Comparison of ENCODE assay signal across 9 mouse cellular contexts in genomic region chr17:46545813-46546564, GRCm38 (mm10). TPM values are rescaled to one million over a fixed set of nuclear protein-coding genes. Genes with fewer than 3 reads are reported as not detected.
DNase-seq lines count a peak whose midpoint lies in the region; ATAC-seq and TF ChIP-seq lines count a peak whose summit lies in the region.
"Had no signal": no experiment of that assay in that cellular context is flagged by ENCODE, and none has a peak within 500 bp of the region (broad histone marks: within the 10 kb centered on the region; RNA-seq: fewer than 3 reads in every experiment).

TSS of gene Cul9 (minus strand) at chr17:46546388.

- no peaks in the 10 kb centered on the region; the same call in 1 of the 2 replicates for H3K36me3 ChIP-seq in forebrain, embryonic 11.5 days (ENCODE audit: control insufficient read depth, insufficient read depth, low read length)
- peaks cover 47% of the 10 kb centered on the region for H3K36me3 ChIP-seq in heart, embryonic 13.5 days
- H3K36me3 ChIP-seq in kidney, embryonic 16.5 days (ENCODE audit: insufficient read depth, low read length): peaks cover 27% of the 10 kb centered on the region
- H3K36me3 ChIP-seq in limb, embryonic 15.5 days: peaks cover 46% of the 10 kb centered on the region
- H3K36me3 ChIP-seq in midbrain, postnatal 0 days (ENCODE audit: insufficient read depth, low read length): peaks cover 35% of the 10 kb centered on the region
- H3K36me3 ChIP-seq in stomach, embryonic 14.5 days (ENCODE audit: control insufficient read depth, insufficient read depth, low read length): peaks cover 31% of the 10 kb centered on the region

- no peak for TF ChIP-seq CTCF in midbrain, postnatal 0 days (IDR thresholded peaks at IDR 0.05)

- H3K9me3 ChIP-seq in forebrain, embryonic 11.5 days (ENCODE audit: control insufficient read depth, low read length): no peaks in the 10 kb centered on the region
- H3K9me3 ChIP-seq in heart, embryonic 13.5 days: no peaks in the 10 kb centered on the region
- no peaks in the 10 kb centered on the region for H3K9me3 ChIP-seq in kidney, embryonic 16.5 days (ENCODE audit: low read length)
- no peaks in the 10 kb centered on the region for H3K9me3 ChIP-seq in limb, embryonic 15.5 days
- H3K9me3 ChIP-seq in midbrain, postnatal 0 days (ENCODE audit: low read length): no peaks in the 10 kb centered on the region
- no peaks in the 10 kb centered on the region for H3K9me3 ChIP-seq in stomach, embryonic 14.5 days (ENCODE audit: control insufficient read depth, low read depth, low read length)

- peaks cover 4% of the 10 kb centered on the region for H3K27me3 ChIP-seq in forebrain, embryonic 11.5 days (ENCODE audit: control insufficient read depth, insufficient read depth, low read length)
- 0 out of 2 replicates have a peak, but pooled peaks cover 6% of the 10 kb centered on the region for H3K27me3 ChIP-seq in heart, embryonic 13.5 days (replicated peaks)
- H3K27me3 ChIP-seq in kidney, embryonic 16.5 days (ENCODE audit: insufficient read depth, low read length): no peaks in the 10 kb centered on the region
- H3K27me3 ChIP-seq in limb, embryonic 15.5 days: no peaks in the 10 kb centered on the region
- H3K27me3 ChIP-seq in midbrain, postnatal 0 days (ENCODE audit: insufficient read depth, low read length): no peaks in the 10 kb centered on the region
- no peaks in the 10 kb centered on the region for H3K27me3 ChIP-seq in stomach, embryonic 14.5 days (ENCODE audit: control insufficient read depth, insufficient read depth, low read length)
- H3K27me3 ChIP-seq: CH12.LX had no signal

- 2% methylated on average over 47 of the region's 49 CpGs for WGBS in forebrain, embryonic 11.5 days
- 2% methylated on average over 49 of the region's 49 CpGs for WGBS in heart, embryonic 13.5 days
- 2% methylated on average over 39 of the region's 49 CpGs for WGBS in kidney, embryonic 16.5 days
- WGBS in limb, embryonic 15.5 days: 1% methylated on average over 43 of the region's 49 CpGs
- 2% methylated on average over 46 of the region's 49 CpGs for WGBS in midbrain, postnatal 0 days
- WGBS in stomach, embryonic 14.5 days: 2% methylated on average over 47 of the region's 49 CpGs

- H3K4me3 ChIP-seq in forebrain, embryonic 11.5 days (ENCODE audit: low read depth, low read length): peak within 1 kb of the TSS; percentile 51
- H3K4me3 ChIP-seq in heart, embryonic 13.5 days: peak within 1 kb of the TSS; percentile 75
- H3K4me3 ChIP-seq in kidney, embryonic 16.5 days (ENCODE audit: low read length): peak within 1 kb of the TSS; percentile 67
- H3K4me3 ChIP-seq in limb, embryonic 15.5 days: peak within 1 kb of the TSS; percentile 61
- H3K4me3 ChIP-seq in midbrain, postnatal 0 days (ENCODE audit: low read depth, low read length): peak within 1 kb of the TSS; percentile 75
- H3K4me3 ChIP-seq in stomach, embryonic 14.5 days (ENCODE audit: low read depth, low read length): peak within 1 kb of the TSS; percentile 46

- peaks cover 11% of the 10 kb centered on the region for H3K4me1 ChIP-seq in forebrain, embryonic 11.5 days (replicated peaks; ENCODE audit: control insufficient read depth, insufficient read depth, low read length)
- peaks cover 34% of the 10 kb centered on the region for H3K4me1 ChIP-seq in heart, embryonic 13.5 days
- H3K4me1 ChIP-seq in kidney, embryonic 16.5 days (ENCODE audit: insufficient read depth, low read length): peaks cover 33% of the 10 kb centered on the region
- peaks cover 23% of the 10 kb centered on the region for H3K4me1 ChIP-seq in limb, embryonic 15.5 days
- H3K4me1 ChIP-seq in midbrain, postnatal 0 days (ENCODE audit: insufficient read depth, low read length): peaks cover 2% of the 10 kb centered on the region; the same call in 1 of the 2 replicates
- peaks cover 17% of the 10 kb centered on the region for H3K4me1 ChIP-seq in stomach, embryonic 14.5 days (ENCODE audit: control insufficient read depth, insufficient read depth, low read length)

- peak within 1 kb of the TSS; percentile 84 for H3K4me2 ChIP-seq in forebrain, embryonic 11.5 days (ENCODE audit: low read depth, low read length, severe bottlenecking)
- H3K4me2 ChIP-seq in heart, embryonic 13.5 days: peak within 1 kb of the TSS; percentile 88
- H3K4me2 ChIP-seq in kidney, embryonic 16.5 days (replicated peaks; ENCODE audit: low read depth, low read length): peak within 1 kb of the TSS; percentile 94
- peak within 1 kb of the TSS; percentile 83 for H3K4me2 ChIP-seq in limb, embryonic 15.5 days
- H3K4me2 ChIP-seq in midbrain, postnatal 0 days (ENCODE audit: low read depth, low read length, poor library complexity, severe bottlenecking): peak within 1 kb of the TSS; percentile 75
- peak within 1 kb of the TSS; percentile 75 for H3K4me2 ChIP-seq in stomach, embryonic 14.5 days (replicated peaks; ENCODE audit: low read depth, low read length)

- peak; percentile 77 for ATAC-seq in forebrain, embryonic 11.5 days (replicated peaks; ENCODE audit: low FRiP score)
- peak; percentile 29; the same call in 1 of the 2 replicates for ATAC-seq in heart, embryonic 13.5 days (ENCODE audit: extremely low read depth, insufficient number of reproducible peaks, low FRiP score, low TSS enrichment)
- peak; percentile 40 for ATAC-seq in kidney, embryonic 16.5 days (ENCODE audit: low FRiP score, low TSS enrichment)
- ATAC-seq in limb, embryonic 15.5 days (ENCODE audit: insufficient number of reproducible peaks, low FRiP score, low TSS enrichment, low read depth): 0 out of 2 replicates have a peak, but pooled peaks have one; percentile 17
- ATAC-seq in midbrain, postnatal 0 days (ENCODE audit: low FRiP score): peak; percentile 91
- peak; percentile 57; the same call in 1 of the 2 replicates for ATAC-seq in stomach, embryonic 14.5 days (ENCODE audit: insufficient number of reproducible peaks, insufficient read depth, low FRiP score, low read depth)

- H3K27ac ChIP-seq in forebrain, embryonic 11.5 days (ENCODE audit: low read depth, low read length): no peak within 1 kb of the TSS
- H3K27ac ChIP-seq in heart, embryonic 13.5 days (replicated peaks): peak within 1 kb of the TSS; percentile 62
- H3K27ac ChIP-seq in kidney, embryonic 16.5 days (ENCODE audit: low read length): no peak within 1 kb of the TSS
- H3K27ac ChIP-seq in limb, embryonic 15.5 days: no peak within 1 kb of the TSS
- H3K27ac ChIP-seq in midbrain, postnatal 0 days (ENCODE audit: low read depth, low read length): peak within 1 kb of the TSS; percentile 80
- H3K27ac ChIP-seq in stomach, embryonic 14.5 days (ENCODE audit: low read length): no peak within 1 kb of the TSS

- peak within 1 kb of the TSS; percentile 79 for H3K9ac ChIP-seq in forebrain, embryonic 11.5 days (ENCODE audit: low read length)
- peak within 1 kb of the TSS; percentile 92 for H3K9ac ChIP-seq in heart, embryonic 13.5 days
- H3K9ac ChIP-seq in kidney, embryonic 16.5 days (replicated peaks; ENCODE audit: low read length): peak within 1 kb of the TSS; percentile 79
- peak within 1 kb of the TSS; percentile 56 for H3K9ac ChIP-seq in limb, embryonic 15.5 days
- peak within 1 kb of the TSS; percentile 91 for H3K9ac ChIP-seq in midbrain, postnatal 0 days (replicated peaks; ENCODE audit: low read length, poor library complexity, severe bottlenecking)
- peak within 1 kb of the TSS; percentile 48 for H3K9ac ChIP-seq in stomach, embryonic 14.5 days (replicated peaks; ENCODE audit: low read depth, low read length)

- peak; percentile 64 to 65 for DNase-seq in B cell, adult 2 months
- peak; percentile 98 for DNase-seq in brain, adult 2 months (ENCODE audit: low read depth, low spot score)
- peak; percentile 79 for DNase-seq in forebrain, embryonic 11.5 days (ENCODE audit: low spot score)
- DNase-seq in midbrain, postnatal 0 days (ENCODE audit: low spot score): peak; percentile 91

RNA-seq across cellular contexts. Expression of gene Cul9, which starts in this region (rescaled TPM):
- polyA plus RNA-seq in forebrain, embryonic 11.5 days (2014; fragmentation: Nextera tagmentation; extraction: Ambion mirVana): 3.4 and 4.0 TPM in 2 replicates
- 4.5 and 5.0 TPM in 2 replicates for polyA plus RNA-seq in heart, embryonic 13.5 days (2015; fragmentation: Nextera tagmentation; extraction: Ambion mirVana)
- polyA plus RNA-seq in kidney, embryonic 16.5 days (2015; fragmentation: Nextera tagmentation; extraction: Ambion mirVana): 6.5 TPM in 2 replicates
- polyA plus RNA-seq in limb, embryonic 15.5 days (2015; fragmentation: Nextera tagmentation; extraction: Ambion mirVana): 5.2 and 7.5 TPM in 2 replicates
- 53.8 and 70.9 TPM in 2 replicates for total RNA-seq in midbrain, postnatal 0 days (2014; rRNA removed)
- polyA plus RNA-seq in midbrain, postnatal 0 days (2015; fragmentation: Nextera tagmentation; extraction: Ambion mirVana): 13.6 and 16.7 TPM in 2 replicates
- 3.6 and 5.6 TPM in 2 replicates for polyA plus RNA-seq in stomach, embryonic 14.5 days (2014; fragmentation: Nextera tagmentation; extraction: Ambion mirVana)

Comparison
In these comparisons a context has a peak if more than half of its experiments do, and no peak if none do; other contexts are left out.
1. ATAC-seq: peak in every context shown above with its lines; median percentile 91 in midbrain, postnatal 0 days; 77 in forebrain, embryonic 11.5 days; 57 in stomach, embryonic 14.5 days; 40 in kidney, embryonic 16.5 days; 29 in heart, embryonic 13.5 days; 17 in limb, embryonic 15.5 days.
2. H3K27ac ChIP-seq: peak in heart, embryonic 13.5 days (single experiment) and midbrain, postnatal 0 days (single experiment); none in forebrain, embryonic 11.5 days (single experiment), kidney, embryonic 16.5 days (single experiment), limb, embryonic 15.5 days (single experiment) and stomach, embryonic 14.5 days (single experiment).
3. Peak in every context shown above with its lines, with median percentiles within 50 percentile points of each other: DNase-seq, H3K4me2 ChIP-seq, H3K4me3 ChIP-seq and H3K9ac ChIP-seq.